Mouse (Mus musculus): ENCODE data around the gene Tpst2.
A peak's percentile ranks its signal among the peaks of the same experiment; 100 is the strongest.

Gene Tpst2

GRCm38 (mm10) chr5:112326446-112327009 is 50.0 kb downstream of the Tpst2 start:
- peak; percentile 18; the same call in 1 of the 2 replicates for ATAC-seq (ENCODE audit: low TSS enrichment)

GRCm38 (mm10) chr5:112327854-112328253 is 51.4 kb downstream of the Tpst2 start:
- ATAC-seq (ENCODE audit: low TSS enrichment): no peak

- ATAC-seq (ENCODE audit: low TSS enrichment): no peak
These were observed 53.5 kb downstream of the Tpst2 start for GRCm38 (mm10) chr5:112329805-112330564.

GRCm38 (mm10) chr5:112335473-112335872 is 59.0 kb downstream of the Tpst2 start:
- peak; percentile 44 for ATAC-seq (ENCODE audit: low TSS enrichment)

- no peak for ATAC-seq (ENCODE audit: low TSS enrichment)
These were observed 60.5 kb downstream of the Tpst2 start for GRCm38 (mm10) chr5:112337004-112337403.

GRCm38 (mm10) chr5:112339215-112339614 is 62.7 kb downstream of the Tpst2 start:
- ATAC-seq (ENCODE audit: low TSS enrichment): no peak

GRCm38 (mm10) chr5:112342463-112343204 is 66.1 kb downstream of the Tpst2 start, which contains the start of the genes Srrd and Hps4:
TSS of gene Srrd (minus strand) at chr5:112343040.
TSS of gene Hps4 (plus strand) at chr5:112343083.
- ATAC-seq (ENCODE audit: low TSS enrichment): 0 out of 2 replicates have a peak, but pooled peaks have one; percentile 20

- no peak for ATAC-seq (ENCODE audit: low TSS enrichment)
These were observed 66.7 kb downstream of the Tpst2 start for GRCm38 (mm10) chr5:112343205-112343595.

GRCm38 (mm10) chr5:112344092-112344960 is 67.8 kb downstream of the Tpst2 start:
- peak; percentile 76 for ATAC-seq (ENCODE audit: low TSS enrichment)

GRCm38 (mm10) chr5:112346211-112346965 is 69.9 kb downstream of the Tpst2 start:
- no peak for ATAC-seq (ENCODE audit: low TSS enrichment)

- no peak for ATAC-seq (ENCODE audit: low TSS enrichment)
These were observed 72.7 kb downstream of the Tpst2 start for GRCm38 (mm10) chr5:112349169-112349568.

- no peak for ATAC-seq (ENCODE audit: low TSS enrichment)
These were observed 79.0 kb downstream of the Tpst2 start for GRCm38 (mm10) chr5:112355493-112355892.

- ATAC-seq (ENCODE audit: low TSS enrichment): no peak
These were observed 79.4 kb downstream of the Tpst2 start, which contains the start of gene Gm6583 for GRCm38 (mm10) chr5:112355910-112356309. TSS of gene Gm6583 (minus strand) at chr5:112356033.

GRCm38 (mm10) chr5:112356322-112356721 is 79.8 kb downstream of the Tpst2 start:
- no peak for ATAC-seq (ENCODE audit: low TSS enrichment)

- no peak for ATAC-seq (ENCODE audit: low TSS enrichment)
These were observed 83.0 kb downstream of the Tpst2 start for GRCm38 (mm10) chr5:112359520-112359919.

GRCm38 (mm10) chr5:112360077-112360476 is 83.6 kb downstream of the Tpst2 start:
- ATAC-seq (ENCODE audit: low TSS enrichment): no peak

GRCm38 (mm10) chr5:112364184-112364797 is 87.8 kb downstream of the Tpst2 start:
- ATAC-seq (ENCODE audit: low TSS enrichment): no peak
